Mouse (Mus musculus) megakaryocyte, embryonic 14.5 days (primary cell): ENCODE results near the gene Synj2.

Experiments used
- FLI1 ChIP-seq: IDR thresholded peaks from 2 replicates; pipeline ENCODE4 v1.6.1; 2012; ENCODE audit warnings: low read length, inconsistent platforms, mixed read lengths
- GATA1 ChIP-seq: IDR thresholded peaks from 3 replicates; pipeline ENCODE4 v1.6.1; 2012; ENCODE audit warnings: mixed read lengths, low read length, inconsistent platforms, borderline replicate concordance

DNA sequence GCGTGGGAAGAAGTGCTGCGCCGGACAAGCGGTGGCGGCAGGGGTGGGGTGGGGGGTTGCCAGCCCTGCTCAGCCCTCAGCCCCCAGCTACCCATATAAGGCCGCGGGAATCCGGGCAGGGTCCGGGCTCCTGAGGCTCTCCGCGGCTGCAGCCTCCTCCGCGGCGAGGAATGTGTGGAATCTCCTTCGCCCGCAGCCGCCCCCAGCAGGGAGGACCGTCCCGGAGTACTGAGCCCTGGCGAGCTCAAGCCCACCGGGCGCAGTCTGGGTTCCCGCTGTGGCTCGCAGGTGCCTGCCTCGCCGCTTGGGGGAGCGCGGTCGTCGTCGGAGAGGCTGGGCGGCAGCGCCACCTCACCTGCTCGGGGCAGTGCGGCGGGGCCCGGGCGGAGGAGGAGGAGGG is 288 bp upstream of the Synj2 start:
- no peak for TF ChIP-seq GATA1
- no peak for TF ChIP-seq FLI1
